Mouse (Mus musculus): ENCODE measurements around the gene Atxn7l2. TPM values are rescaled to one million over a fixed set of nuclear protein-coding genes. Genes with fewer than 3 reads are reported as not detected.

The Atxn7l2 gene
- polyA plus RNA-seq, 1 experiment from 2014 or later, result 24.3 TPM

GRCm38 (mm10) chr3:108152290-108152689, 58.4 kb downstream of the Atxn7l2 start:
- Histone ChIP-seq H3K27ac (ENCODE audit: low read depth, low read length) (no peak overlapping the region), H3K27me3 (ENCODE audit: control insufficient read depth, insufficient read depth, low read length) (no peaks in the 10 kb centered on the region), H3K4me2 (ENCODE audit: low read depth, low read length, severe bottlenecking) (no peak overlapping the region), H3K4me3 (ENCODE audit: low read depth, low read length) (no peak overlapping the region), H3K36me3 (ENCODE audit: control insufficient read depth, insufficient read depth, low read length) (no peaks in the 10 kb centered on the region), H3K4me1 (replicated peaks; ENCODE audit: control insufficient read depth, insufficient read depth, low read length) (no peaks in the 10 kb centered on the region; the same call in 1 of the 2 replicates), H3K9ac (ENCODE audit: low read length) (no peak overlapping the region), H3K9me3 (ENCODE audit: control insufficient read depth, low read length) (no peaks in the 10 kb centered on the region)
- DNase-seq (ENCODE audit: low spot score) (no peak), ATAC-seq (replicated peaks; ENCODE audit: low FRiP score) (no peak)
- WGBS, result 84% methylated on average over 3 of the region's 3 CpGs

Other genes starting within 250 kb of the Atxn7l2 start
- not detected in 2 replicates for gene Gstm3, start 241.7 kb downstream of the Atxn7l2 start, polyA plus RNA-seq (2014; fragmentation: Nextera tagmentation; extraction: Ambion mirVana)
- 10.6 and 13.3 TPM in 2 replicates for gene Gstm2, start 224.5 kb downstream of the Atxn7l2 start, polyA plus RNA-seq (2014; fragmentation: Nextera tagmentation; extraction: Ambion mirVana)
- 25.7 and 27.2 TPM in 2 replicates for gene Gstm1, start 193.0 kb downstream of the Atxn7l2 start, polyA plus RNA-seq (2014; fragmentation: Nextera tagmentation; extraction: Ambion mirVana)
- 11.8 and 14.3 TPM in 2 replicates for gene Gstm4, start 166.0 kb downstream of the Atxn7l2 start, polyA plus RNA-seq (2014; fragmentation: Nextera tagmentation; extraction: Ambion mirVana)
- 45.1 and 45.7 TPM in 2 replicates for gene Ampd2, start 124.3 kb downstream of the Atxn7l2 start, polyA plus RNA-seq (2014; fragmentation: Nextera tagmentation; extraction: Ambion mirVana)
- 0.33 and 0.99 TPM in 2 replicates for gene Gnat2, start 118.1 kb downstream of the Atxn7l2 start, polyA plus RNA-seq (2014; fragmentation: Nextera tagmentation; extraction: Ambion mirVana)
- gene Gnai3, start 64.8 kb downstream of the Atxn7l2 start, polyA plus RNA-seq (2014; fragmentation: Nextera tagmentation; extraction: Ambion mirVana), result 210 and 213 TPM in 2 replicates
- gene Gpr61, start 56.1 kb downstream of the Atxn7l2 start, polyA plus RNA-seq (2014; fragmentation: Nextera tagmentation; extraction: Ambion mirVana), result 0.25 and 0.32 TPM in 2 replicates
- 4.2 and 5.2 TPM in 2 replicates for gene Amigo1, start 24.6 kb downstream of the Atxn7l2 start, polyA plus RNA-seq (2014; fragmentation: Nextera tagmentation; extraction: Ambion mirVana)
- gene Cyb561d1, start 9.7 kb downstream of the Atxn7l2 start, polyA plus RNA-seq (2014; fragmentation: Nextera tagmentation; extraction: Ambion mirVana), result 3.1 and 3.2 TPM in 2 replicates
- gene Sypl2, start 15.7 kb upstream of the Atxn7l2 start, polyA plus RNA-seq (2014; fragmentation: Nextera tagmentation; extraction: Ambion mirVana), result 2.3 and 3.5 TPM in 2 replicates
- 277 and 297 TPM in 2 replicates for gene Psma5, start 46.0 kb upstream of the Atxn7l2 start, polyA plus RNA-seq (2014; fragmentation: Nextera tagmentation; extraction: Ambion mirVana)
- gene Sort1, start 73.1 kb upstream of the Atxn7l2 start, polyA plus RNA-seq (2014; fragmentation: Nextera tagmentation; extraction: Ambion mirVana), result 28.9 and 31.3 TPM in 2 replicates
- not detected in 2 replicates for gene Mybphl, start 154.0 kb upstream of the Atxn7l2 start, polyA plus RNA-seq (2014; fragmentation: Nextera tagmentation; extraction: Ambion mirVana)
- 99.5 and 102 TPM in 2 replicates for gene Psrc1, start 172.9 kb upstream of the Atxn7l2 start, polyA plus RNA-seq (2014; fragmentation: Nextera tagmentation; extraction: Ambion mirVana)
- 52.0 and 68.1 TPM in 2 replicates for gene Celsr2, start 204.6 kb upstream of the Atxn7l2 start, polyA plus RNA-seq (2014; fragmentation: Nextera tagmentation; extraction: Ambion mirVana)
- gene Sars, start 234.3 kb upstream of the Atxn7l2 start, polyA plus RNA-seq (2014; fragmentation: Nextera tagmentation; extraction: Ambion mirVana), result 180 and 189 TPM in 2 replicates

Measured in forebrain, embryonic 11.5 days (tissue).